Mouse (Mus musculus): ENCODE results near the gene Prkce. TPM values are rescaled to one million over a fixed set of nuclear protein-coding genes. Genes with fewer than 3 reads are reported as not detected.

Gene Prkce
- polyA plus RNA-seq, 1 experiment = 4.8 TPM

GRCm38 (mm10) chr17:86276381-86276780 lies 108.8 kb downstream of the Prkce start:
- H3K27ac ChIP-seq (ENCODE audit: control insufficient read depth, insufficient read depth, low read depth, low read length, poor library complexity) = no peak overlapping the region
- no peak overlapping the region for H3K4me3 ChIP-seq (replicated peaks; ENCODE audit: control insufficient read depth, low read depth, low read length)
- WGBS = 87% methylated on average over 4 of the region's 4 CpGs
- no peak for TF ChIP-seq CTCF (IDR thresholded peaks at IDR 0.05; ENCODE audit: control insufficient read depth, insufficient read depth, low read length)
- TF ChIP-seq POLR2A (IDR thresholded peaks at IDR 0.05; ENCODE audit: borderline replicate concordance, control insufficient read depth, low read depth, low read length) = no peak
- no peaks in the 10 kb centered on the region; the same call in 1 of the 2 replicates for H3K4me1 ChIP-seq (ENCODE audit: control insufficient read depth, insufficient read depth, low read length)

DNA sequence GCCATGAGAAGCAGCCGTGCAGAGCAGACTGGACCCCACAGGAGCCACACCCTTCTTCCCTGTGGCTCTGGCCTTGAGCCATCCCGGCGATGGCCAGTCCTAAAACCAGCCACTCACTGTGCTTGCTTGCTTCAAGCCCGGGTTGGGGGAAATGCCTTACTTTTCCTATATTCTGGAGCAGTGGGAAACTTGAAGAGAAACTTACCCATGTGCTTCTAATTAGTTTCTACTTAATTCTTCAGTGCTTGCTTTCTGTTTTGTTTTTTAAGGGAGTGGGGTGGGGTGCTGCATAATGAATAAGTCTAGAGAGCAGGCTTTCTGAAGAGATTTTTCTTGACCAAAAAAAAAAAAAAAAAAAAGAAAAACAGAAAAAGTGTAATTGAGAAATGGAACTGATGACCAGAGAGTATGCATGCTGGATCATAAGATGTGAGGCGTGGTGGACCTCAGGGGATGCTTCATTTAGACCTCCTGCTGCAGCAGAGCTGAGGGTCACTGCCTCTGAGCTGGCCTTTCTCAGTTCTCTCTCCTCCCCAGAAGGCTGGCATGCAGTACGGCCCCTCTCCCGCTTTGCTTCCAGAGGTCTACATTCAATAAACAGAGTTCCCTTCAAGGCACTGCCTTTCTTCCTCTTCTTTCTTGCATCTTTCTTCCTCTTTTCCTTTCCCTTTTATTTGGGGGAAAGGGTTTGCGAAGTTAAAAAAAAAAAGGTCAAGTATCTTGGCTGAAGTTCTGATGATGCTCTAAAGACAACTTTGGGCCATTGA lies 109.6 kb downstream of the Prkce start:
- WGBS = 51% methylated on average over 8 of the region's 8 CpGs
- no peaks in the 10 kb centered on the region; the same call in 1 of the 2 replicates for H3K4me1 ChIP-seq (ENCODE audit: control insufficient read depth, insufficient read depth, low read length)

DNA sequence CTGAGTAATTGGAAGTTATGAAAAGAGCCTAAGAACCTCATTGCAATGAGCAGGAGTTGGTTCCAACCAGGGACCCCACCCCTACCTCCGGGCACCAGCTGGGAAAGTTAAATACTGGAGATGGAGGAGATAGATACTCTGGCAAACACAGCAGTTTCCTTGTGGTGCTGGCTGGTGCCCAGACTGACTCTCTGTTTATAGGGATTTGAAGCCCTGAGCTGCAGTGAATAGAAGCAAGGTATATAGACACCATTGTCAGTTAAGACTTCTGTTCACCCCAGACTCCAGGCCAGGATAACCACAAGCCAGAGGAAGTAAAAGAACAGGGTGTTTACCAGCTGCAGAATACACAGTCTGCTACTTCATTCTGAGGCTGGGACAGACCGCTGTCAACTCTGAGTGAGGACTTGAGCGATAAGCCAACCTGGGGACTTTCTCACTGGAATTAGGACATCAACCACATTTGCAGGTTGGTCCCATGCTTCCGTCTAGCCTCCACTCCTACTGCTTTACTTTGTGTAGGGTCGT lies 110.5 kb downstream of the Prkce start:
- H3K4me3 ChIP-seq (replicated peaks; ENCODE audit: control insufficient read depth, low read depth, low read length) = no peak overlapping the region
- H3K4me1 ChIP-seq (ENCODE audit: control insufficient read depth, insufficient read depth, low read length) = no peaks in the 10 kb centered on the region; the same call in 1 of the 2 replicates
- WGBS = 8% methylated on average over 5 of the region's 5 CpGs
- TF ChIP-seq CTCF (IDR thresholded peaks at IDR 0.05; ENCODE audit: control insufficient read depth, insufficient read depth, low read length) = no peak
- TF ChIP-seq POLR2A (IDR thresholded peaks at IDR 0.05; ENCODE audit: borderline replicate concordance, control insufficient read depth, low read depth, low read length) = no peak
- no peak overlapping the region for H3K27ac ChIP-seq (ENCODE audit: control insufficient read depth, insufficient read depth, low read depth, low read length, poor library complexity)

More for the DNA sequence above, 109.6 kb downstream of the Prkce start:
- Histone ChIP-seq H3K27ac (ENCODE audit: control insufficient read depth, insufficient read depth, low read depth, low read length, poor library complexity) (no peak overlapping the region), H3K4me3 (replicated peaks; ENCODE audit: control insufficient read depth, low read depth, low read length) (no peak overlapping the region)
- TF ChIP-seq POLR2A (IDR thresholded peaks at IDR 0.05; ENCODE audit: borderline replicate concordance, control insufficient read depth, low read depth, low read length) (no peak), CTCF (IDR thresholded peaks at IDR 0.05; ENCODE audit: control insufficient read depth, insufficient read depth, low read length) (no peak)

- H3K27ac ChIP-seq (ENCODE audit: control insufficient read depth, insufficient read depth, low read depth, low read length, poor library complexity) = no peak overlapping the region
- no peak overlapping the region for H3K4me3 ChIP-seq (replicated peaks; ENCODE audit: control insufficient read depth, low read depth, low read length)
- WGBS = 41% methylated on average over 10 of the region's 10 CpGs
- TF ChIP-seq CTCF (IDR thresholded peaks at IDR 0.05; ENCODE audit: control insufficient read depth, insufficient read depth, low read length) (no peak), POLR2A (IDR thresholded peaks at IDR 0.05; ENCODE audit: borderline replicate concordance, control insufficient read depth, low read depth, low read length) (no peak)
- peaks cover 2% of the 10 kb centered on the region; the same call in 1 of the 2 replicates for H3K4me1 ChIP-seq (ENCODE audit: control insufficient read depth, insufficient read depth, low read length)
Observed at GRCm38 (mm10) chr17:86279751-86280150, 112.2 kb downstream of the Prkce start.

GRCm38 (mm10) chr17:86283741-86284140 lies 116.2 kb downstream of the Prkce start:
- H3K4me3 ChIP-seq (replicated peaks; ENCODE audit: control insufficient read depth, low read depth, low read length) = no peak overlapping the region
- H3K4me1 ChIP-seq (ENCODE audit: control insufficient read depth, insufficient read depth, low read length) = peaks cover 2% of the 10 kb centered on the region; the same call in 1 of the 2 replicates
- H3K27ac ChIP-seq (ENCODE audit: control insufficient read depth, insufficient read depth, low read depth, low read length, poor library complexity) = no peak overlapping the region
- TF ChIP-seq POLR2A (IDR thresholded peaks at IDR 0.05; ENCODE audit: borderline replicate concordance, control insufficient read depth, low read depth, low read length) (no peak), CTCF (IDR thresholded peaks at IDR 0.05; ENCODE audit: control insufficient read depth, insufficient read depth, low read length) (no peak)
- 15% methylated on average over 5 of the region's 5 CpGs for WGBS

DNA sequence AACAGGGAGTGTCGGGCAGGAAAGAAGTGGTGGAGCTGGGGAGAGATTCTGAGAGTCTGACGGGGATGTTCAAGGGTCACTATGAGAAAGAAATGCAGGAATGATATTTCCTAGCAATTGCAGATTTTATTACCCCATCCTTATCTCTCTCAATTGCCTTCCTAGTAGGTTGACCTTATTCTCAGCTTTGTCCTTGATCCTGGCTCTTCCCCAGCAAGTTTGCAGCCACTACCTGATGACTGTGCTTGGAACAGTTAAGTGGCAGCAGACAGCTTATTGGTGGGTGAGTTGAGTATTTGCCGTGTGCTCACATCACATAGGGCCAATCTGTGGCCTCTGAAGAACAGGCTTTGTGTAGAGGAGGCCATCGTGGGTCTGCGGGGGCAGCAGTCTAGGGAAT lies 117.5 kb downstream of the Prkce start:
- no peak for TF ChIP-seq POLR2A (IDR thresholded peaks at IDR 0.05; ENCODE audit: borderline replicate concordance, control insufficient read depth, low read depth, low read length)
- TF ChIP-seq CTCF (IDR thresholded peaks at IDR 0.05; ENCODE audit: control insufficient read depth, insufficient read depth, low read length) = no peak
- WGBS = 82% methylated on average over 5 of the region's 5 CpGs
- H3K4me3 ChIP-seq (replicated peaks; ENCODE audit: control insufficient read depth, low read depth, low read length) = no peak overlapping the region
- H3K27ac ChIP-seq (ENCODE audit: control insufficient read depth, insufficient read depth, low read depth, low read length, poor library complexity) = no peak overlapping the region
- H3K4me1 ChIP-seq (ENCODE audit: control insufficient read depth, insufficient read depth, low read length) = peaks cover 2% of the 10 kb centered on the region; the same call in 1 of the 2 replicates

DNA sequence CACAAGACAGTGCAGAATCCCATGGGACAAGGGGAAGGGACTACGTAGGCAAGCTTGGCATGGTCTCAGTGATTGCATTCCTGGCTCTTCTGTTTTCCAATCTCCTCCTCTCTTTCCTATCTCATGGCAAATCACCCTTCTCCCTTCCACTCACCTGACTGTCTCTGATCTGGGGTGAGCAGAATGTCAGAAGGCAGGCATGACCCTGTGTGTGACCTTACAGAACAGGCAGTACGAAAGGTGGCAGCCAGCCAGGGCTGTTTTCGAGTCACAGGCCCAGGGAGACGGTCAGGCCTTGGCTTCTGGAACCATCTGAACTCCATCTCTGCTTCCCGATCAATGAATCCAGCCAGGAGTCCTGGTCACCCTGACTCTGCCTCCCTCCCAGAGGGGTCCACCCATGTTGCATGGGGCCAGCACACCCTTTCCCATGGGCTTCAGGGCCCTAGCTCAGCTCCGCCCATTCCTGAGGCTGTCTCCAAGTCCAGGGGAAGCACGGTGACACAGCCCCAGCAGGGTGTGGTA lies 119.2 kb downstream of the Prkce start:
- WGBS = 73% methylated on average over 7 of the region's 7 CpGs
- H3K4me1 ChIP-seq (ENCODE audit: control insufficient read depth, insufficient read depth, low read length) = peaks cover 2% of the 10 kb centered on the region; the same call in 1 of the 2 replicates
- no peak overlapping the region for H3K4me3 ChIP-seq (replicated peaks; ENCODE audit: control insufficient read depth, low read depth, low read length)
- no peak overlapping the region for H3K27ac ChIP-seq (ENCODE audit: control insufficient read depth, insufficient read depth, low read depth, low read length, poor library complexity)
- TF ChIP-seq POLR2A (IDR thresholded peaks at IDR 0.05; ENCODE audit: borderline replicate concordance, control insufficient read depth, low read depth, low read length) (no peak), CTCF (IDR thresholded peaks at IDR 0.05; ENCODE audit: control insufficient read depth, insufficient read depth, low read length) (no peak)

DNA sequence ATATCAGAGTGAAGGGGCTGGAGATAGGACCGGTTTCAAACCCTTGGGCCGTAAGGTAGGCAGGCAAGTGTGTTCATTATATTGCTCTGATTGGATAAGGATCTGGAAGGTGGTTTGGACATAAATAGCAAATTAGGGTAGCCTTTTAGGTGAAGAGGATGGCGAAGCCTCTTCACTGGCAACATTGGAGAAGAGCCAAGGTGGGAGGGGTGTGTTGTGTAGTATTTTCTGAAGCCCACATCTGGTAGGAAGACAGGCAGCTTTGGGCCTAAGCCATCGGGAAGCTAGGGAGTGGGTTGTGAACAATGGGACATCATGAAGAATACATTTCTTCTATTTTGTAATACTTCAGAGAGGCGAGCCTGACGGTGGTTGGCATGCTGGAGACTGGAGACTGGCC lies 125.1 kb downstream of the Prkce start:
- WGBS = 60% methylated on average over 6 of the region's 6 CpGs
- Histone ChIP-seq H3K4me3 (replicated peaks; ENCODE audit: control insufficient read depth, low read depth, low read length) (no peak overlapping the region), H3K4me1 (ENCODE audit: control insufficient read depth, insufficient read depth, low read length) (peaks cover 1% of the 10 kb centered on the region; the same call in 1 of the 2 replicates), H3K27ac (ENCODE audit: control insufficient read depth, insufficient read depth, low read depth, low read length, poor library complexity) (no peak overlapping the region)
- TF ChIP-seq CTCF (IDR thresholded peaks at IDR 0.05; ENCODE audit: control insufficient read depth, insufficient read depth, low read length) (no peak), POLR2A (IDR thresholded peaks at IDR 0.05; ENCODE audit: borderline replicate concordance, control insufficient read depth, low read depth, low read length) (no peak)

All from bone marrow, adult 2 months (tissue).